Mouse (Mus musculus) small intestine, adult 2 months (tissue): ENCODE data around the gene Depdc7.

Source experiments
- CTCF ChIP-seq: fragments of 200-500 bp; IDR thresholded peaks from 2 replicates; pipeline ENCODE4 v1.5.1; 2012; ENCODE audit warnings: low read depth, mild to moderate bottlenecking, control low read depth, inconsistent platforms, low read length, moderate library complexity, mixed read lengths; ENCODE audit not compliant: insufficient replicate concordance, insufficient read length; ENCODE audit errors: extremely low read depth
- POLR2A ChIP-seq: fragments of 200-500 bp; IDR thresholded peaks from 2 replicates; pipeline ENCODE4 v1.6.1; 2012; ENCODE audit warnings: low read depth, mild to moderate bottlenecking, control low read depth, inconsistent platforms, low read length, moderate library complexity

DNA sequence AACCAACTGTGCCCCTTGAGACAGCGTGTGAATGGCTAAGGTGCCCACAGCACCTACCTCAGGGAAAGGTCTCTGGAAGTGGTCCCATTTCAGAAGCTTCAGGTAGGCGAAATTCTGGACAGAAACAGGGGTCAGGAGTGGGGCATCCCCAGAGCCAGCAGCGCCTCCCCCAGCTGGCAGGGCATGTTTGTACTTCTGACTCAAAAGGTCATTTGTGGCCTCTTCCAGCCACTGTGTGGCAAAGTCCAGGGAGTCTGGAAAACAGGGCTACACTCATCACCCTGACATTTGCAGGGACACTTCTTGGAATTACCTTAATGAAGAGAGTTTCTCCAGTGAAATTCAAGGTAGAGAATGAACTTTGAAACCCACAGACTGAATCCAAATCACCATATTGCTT is 54.4 kb downstream of the Depdc7 start:
- TF ChIP-seq CTCF (no peak), POLR2A (no peak)
